Mouse (Mus musculus) small intestine, adult 2 months (tissue): ENCODE data around the gene Fam149b.

Experiments used
- CTCF ChIP-seq: fragments of 200-500 bp; IDR thresholded peaks from 2 replicates; pipeline ENCODE4 v1.5.1; 2012; ENCODE audit warnings: low read depth, mild to moderate bottlenecking, control low read depth, inconsistent platforms, low read length, moderate library complexity, mixed read lengths; ENCODE audit not compliant: insufficient replicate concordance, insufficient read length; ENCODE audit errors: extremely low read depth
- POLR2A ChIP-seq: fragments of 200-500 bp; IDR thresholded peaks from 2 replicates; pipeline ENCODE4 v1.6.1; 2012; ENCODE audit warnings: low read depth, mild to moderate bottlenecking, control low read depth, inconsistent platforms, low read length, moderate library complexity

DNA sequence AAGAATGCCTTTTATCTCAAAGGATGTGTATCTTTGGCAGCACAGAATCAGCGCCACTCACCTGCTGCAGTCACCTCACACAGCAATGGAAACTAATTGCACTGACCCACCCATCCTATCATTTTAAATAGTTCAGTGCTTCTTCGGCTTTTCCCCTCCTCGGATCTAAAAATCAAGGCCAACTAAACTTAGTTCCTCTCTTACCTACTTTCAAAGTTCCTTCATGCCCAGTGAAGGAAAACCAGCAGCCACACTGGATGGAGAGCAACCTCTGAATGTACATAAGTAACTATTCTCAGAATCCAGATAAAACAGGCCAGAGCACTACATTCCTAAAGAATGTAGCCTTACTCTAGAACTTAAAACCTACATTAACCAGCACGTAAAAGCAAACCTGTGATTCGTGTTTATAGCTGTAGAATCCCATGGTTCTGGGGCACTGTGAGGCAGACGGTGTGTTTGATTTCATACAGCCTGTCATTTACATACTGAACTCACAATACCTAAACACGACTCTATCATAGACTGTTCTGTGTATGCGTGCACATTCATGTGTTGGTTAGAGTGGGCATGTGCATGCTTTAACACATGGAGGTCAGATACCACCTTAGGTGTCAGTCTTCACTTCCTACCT is 41.6 kb downstream of the Fam149b start:
- TF ChIP-seq POLR2A = no peak
- no peak for TF ChIP-seq CTCF
